Mouse (Mus musculus) stomach, postnatal 0 days (tissue): ENCODE results near the gene Nebl.

Source experiments
- CTCF ChIP-seq: IDR thresholded peaks from 2 replicates; pipeline ENCODE4 v1.5.1; 2016; ENCODE audit warnings: antibody characterized with exemption, low read depth, mild to moderate bottlenecking, moderate library complexity
- EP300 ChIP-seq: optimal IDR thresholded peaks from 2 replicates; pipeline ENCODE3; 2016; ENCODE audit warnings: antibody characterized with exemption

- TF ChIP-seq CTCF (no peak), EP300 (no peak)
Observed at GRCm38 (mm10) chr2:17705964-17706363, 25.3 kb downstream of the Nebl start.
